Mouse (Mus musculus) lung, adult 2 months (tissue): Measurements from ENCODE around the gene Szrd1.

Experiments used
- CTCF ChIP-seq: fragments of 200-500 bp; IDR thresholded peaks from 2 replicates; pipeline ENCODE4 v1.5.1; 2011; ENCODE audit warnings: mild to moderate bottlenecking, low read length, control low read depth; ENCODE audit not compliant: insufficient read depth
- POLR2A ChIP-seq: fragments of 200-500 bp; IDR thresholded peaks from 2 replicates; pipeline ENCODE4 v1.6.1; 2011; ENCODE audit warnings: low read depth, mild to moderate bottlenecking, control low read depth, low read length, borderline replicate concordance; ENCODE audit errors: extremely low read depth

- TF ChIP-seq POLR2A (no peak), CTCF (no peak)
Measured at GRCm38 (mm10) chr4:141074109-141074508, 65.5 kb downstream of the Szrd1 start.
